Mouse (Mus musculus) lung, postnatal 25 days (tissue): ENCODE data around the gene Zfand3.

Experiments
- DNase-seq: peaks from one replicate; pipeline ENCODE4 v3.0.0; 2022; ENCODE audit warnings: low spot score

Gene Zfand3

GRCm38 (mm10) chr17:30194629-30195445 is 190.3 kb downstream of the Zfand3 start:
- no peak for DNase-seq

GRCm38 (mm10) chr17:30195591-30196183 is 191.2 kb downstream of the Zfand3 start:
- no peak for DNase-seq

GRCm38 (mm10) chr17:30196401-30197279 is 192.1 kb downstream of the Zfand3 start:
- no peak for DNase-seq

GRCm38 (mm10) chr17:30197280-30198030 is 192.9 kb downstream of the Zfand3 start:
- no peak for DNase-seq

- no peak for DNase-seq
These were observed 193.9 kb downstream of the Zfand3 start for GRCm38 (mm10) chr17:30198422-30198821.

GRCm38 (mm10) chr17:30199374-30200247 is 195.1 kb downstream of the Zfand3 start:
- peak; percentile 23 for DNase-seq

GRCm38 (mm10) chr17:30200283-30200682 is 195.8 kb downstream of the Zfand3 start:
- DNase-seq, result no peak

GRCm38 (mm10) chr17:30205062-30205825 is 200.7 kb downstream of the Zfand3 start:
- no peak for DNase-seq

GRCm38 (mm10) chr17:30210262-30210661 is 205.7 kb downstream of the Zfand3 start:
- no peak for DNase-seq

- no peak for DNase-seq
These were observed 206.4 kb downstream of the Zfand3 start for GRCm38 (mm10) chr17:30210936-30211335.

- no peak for DNase-seq
These were observed 208.1 kb downstream of the Zfand3 start for GRCm38 (mm10) chr17:30212647-30213046.

- DNase-seq, result no peak
These were observed 208.8 kb downstream of the Zfand3 start for GRCm38 (mm10) chr17:30213371-30213770.

- DNase-seq, result no peak
These were observed 209.9 kb downstream of the Zfand3 start for GRCm38 (mm10) chr17:30214393-30214792.

- no peak for DNase-seq
These were observed 211.2 kb downstream of the Zfand3 start for GRCm38 (mm10) chr17:30215741-30216140.

GRCm38 (mm10) chr17:30221677-30222076 is 217.1 kb downstream of the Zfand3 start:
- no peak for DNase-seq

GRCm38 (mm10) chr17:30222361-30222760 is 217.8 kb downstream of the Zfand3 start:
- no peak for DNase-seq

- DNase-seq, result no peak
These were observed 218.3 kb downstream of the Zfand3 start for GRCm38 (mm10) chr17:30222837-30223236.

- DNase-seq, result no peak
These were observed 220.7 kb downstream of the Zfand3 start for GRCm38 (mm10) chr17:30225030-30225740.

GRCm38 (mm10) chr17:30228439-30229215 is 224.1 kb downstream of the Zfand3 start:
- DNase-seq, result no peak
